Mouse (Mus musculus): ENCODE measurements around the gene Calr4. TPM values are rescaled to one million over a fixed set of nuclear protein-coding genes. Genes with fewer than 3 reads are reported as not detected.

Gene Calr4
- total RNA-seq, 2 experiments from 2014 or later: 0.59 TPM; not detected in 1

GRCm38 (mm10) chr4:109229766-109230279 lies 4.5 kb upstream of the Calr4 start:
- intact Hi-C loops (cut with DNase I): no loop called here
- DNase-seq (ENCODE audit: low spot score): no peak

GRCm38 (mm10) chr4:109234806-109235350 lies 593 bp downstream of the Calr4 start:
- intact Hi-C loops (cut with DNase I): no loop called here
- DNase-seq (ENCODE audit: low spot score): no peak

- DNase-seq (ENCODE audit: low spot score): no peak
Observed at GRCm38 (mm10) chr4:109236186-109236879, 2.0 kb downstream of the Calr4 start.

GRCm38 (mm10) chr4:109238428-109239268 lies 4.4 kb downstream of the Calr4 start:
- no peak for DNase-seq (ENCODE audit: low spot score)
- intact Hi-C loops (cut with DNase I): no loop called here

More at GRCm38 (mm10) chr4:109236186-109236879, 2.0 kb downstream of the Calr4 start:
- intact Hi-C loops (cut with DNase I): no loop called here

- intact Hi-C loops (cut with DNase I): no loop called here
- DNase-seq (ENCODE audit: low spot score): no peak
Observed at GRCm38 (mm10) chr4:109241221-109241620, 6.9 kb downstream of the Calr4 start.

GRCm38 (mm10) chr4:109241934-109242333 lies 7.6 kb downstream of the Calr4 start:
- DNase-seq (ENCODE audit: low spot score): peak; percentile 66
- intact Hi-C loops (cut with DNase I): no loop called here

GRCm38 (mm10) chr4:109244506-109244905 lies 10.2 kb downstream of the Calr4 start:
- intact Hi-C loops (cut with DNase I): no loop called here
- DNase-seq (ENCODE audit: low spot score): peak; percentile 38

- intact Hi-C loops (cut with DNase I): no loop called here
- no peak for DNase-seq (ENCODE audit: low spot score)
Observed at GRCm38 (mm10) chr4:109245016-109245620, 10.8 kb downstream of the Calr4 start.

GRCm38 (mm10) chr4:109251605-109252004 lies 17.3 kb downstream of the Calr4 start:
- intact Hi-C loops (cut with DNase I): no loop called here
- DNase-seq (ENCODE audit: low spot score): no peak

GRCm38 (mm10) chr4:109252199-109252598 lies 17.9 kb downstream of the Calr4 start:
- DNase-seq (ENCODE audit: low spot score): no peak
- intact Hi-C loops (cut with DNase I): no loop called here

- intact Hi-C loops (cut with DNase I): no loop called here
- DNase-seq (ENCODE audit: low spot score): no peak
Observed at GRCm38 (mm10) chr4:109253664-109254151, 19.4 kb downstream of the Calr4 start.

GRCm38 (mm10) chr4:109254511-109254910 lies 20.2 kb downstream of the Calr4 start:
- no peak for DNase-seq (ENCODE audit: low spot score)
- intact Hi-C loops (cut with DNase I): no loop called here

- intact Hi-C loops (cut with DNase I): no loop called here
Observed at GRCm38 (mm10) chr4:109255321-109255720, 21.0 kb downstream of the Calr4 start.

GRCm38 (mm10) chr4:109255727-109256417 lies 21.6 kb downstream of the Calr4 start:
- no peak for DNase-seq (ENCODE audit: low spot score)
- intact Hi-C loops (cut with DNase I): no loop called here

More at GRCm38 (mm10) chr4:109255321-109255720, 21.0 kb downstream of the Calr4 start:
- no peak for DNase-seq (ENCODE audit: low spot score)

- no peak for DNase-seq (ENCODE audit: low spot score)
- intact Hi-C loops (cut with DNase I): no loop called here
Observed at GRCm38 (mm10) chr4:109256791-109257190, 22.5 kb downstream of the Calr4 start.

- intact Hi-C loops (cut with DNase I): no loop called here
Observed at GRCm38 (mm10) chr4:109257639-109258038, 23.4 kb downstream of the Calr4 start.

GRCm38 (mm10) chr4:109262068-109262467 lies 27.8 kb downstream of the Calr4 start:
- intact Hi-C loops (cut with DNase I): no loop called here
- no peak for DNase-seq (ENCODE audit: low spot score)

More at GRCm38 (mm10) chr4:109257639-109258038, 23.4 kb downstream of the Calr4 start:
- no peak for DNase-seq (ENCODE audit: low spot score)

- intact Hi-C loops (cut with DNase I): no loop called here
- no peak for DNase-seq (ENCODE audit: low spot score)
Observed at GRCm38 (mm10) chr4:109266056-109266455, 31.8 kb downstream of the Calr4 start.

- DNase-seq (ENCODE audit: low spot score): no peak
- intact Hi-C loops (cut with DNase I): no loop called here
Observed at GRCm38 (mm10) chr4:109266744-109267143, 32.5 kb downstream of the Calr4 start.
